Mouse (Mus musculus) lung, postnatal 0 days (tissue): Measurements from ENCODE around the gene Plcg1. TPM values are rescaled to one million over a fixed set of nuclear protein-coding genes. Genes with fewer than 3 reads are reported as not detected.

ENCODE experiments used
- ATAC-seq: fragments of 200-750 bp; cut with Nextera tagmentation; 2 replicates; pipeline ENCODE4 v1.8.0; 2017; ENCODE audit warnings: moderate library complexity
- DNase-seq: peaks from one replicate; pipeline ENCODE4 v3.0.0-alpha.2; 2016; ENCODE audit warnings: low spot score
- H3K27ac ChIP-seq: fragments of 300-500 bp; sonication (generic); 2 replicates; pipeline ENCODE4 v1.5.1; 2014; ENCODE audit warnings: antibody characterized with exemption, mild to moderate bottlenecking, low read length, mixed read lengths
- H3K27me3 ChIP-seq: fragments of 300-500 bp; sonication (generic); replicated peaks from 2 replicates; pipeline ENCODE4 v1.6.1; 2014; ENCODE audit warnings: low read length, mixed read lengths; ENCODE audit not compliant: insufficient read depth
- H3K36me3 ChIP-seq: fragments of 300-500 bp; sonication (generic); 2 replicates; pipeline ENCODE4 v1.6.1; 2014; ENCODE audit warnings: low read length, mixed read lengths; ENCODE audit not compliant: insufficient read depth
- H3K4me1 ChIP-seq: fragments of 300-500 bp; sonication (generic); 2 replicates; pipeline ENCODE4 v1.6.1; 2014; ENCODE audit warnings: antibody characterized with exemption, low read depth, low read length, mixed read lengths; ENCODE audit not compliant: insufficient read depth
- H3K4me2 ChIP-seq: fragments of 300-500 bp; sonication (generic); replicated peaks from 2 replicates; pipeline ENCODE4 v1.6.1; 2014; ENCODE audit warnings: low read depth, mild to moderate bottlenecking, low read length, moderate library complexity, mixed read lengths
- H3K4me3 ChIP-seq: fragments of 300-500 bp; sonication (generic); 2 replicates; pipeline ENCODE4 v1.5.1; 2014; ENCODE audit warnings: low read depth, low read length
- H3K9ac ChIP-seq: fragments of 300-500 bp; sonication (generic); replicated peaks from 2 replicates; pipeline ENCODE4 v1.6.1; 2014; ENCODE audit warnings: low read depth, mild to moderate bottlenecking
- H3K9me3 ChIP-seq: fragments of 300-500 bp; sonication (generic); 2 replicates; pipeline ENCODE4 v1.6.1; 2016; ENCODE audit warnings: low read length, mixed read lengths
- CTCF ChIP-seq: IDR thresholded peaks from 2 replicates; pipeline ENCODE4 v1.5.1; 2016; ENCODE audit warnings: antibody characterized with exemption, mild to moderate bottlenecking
- EP300 ChIP-seq: IDR thresholded peaks from 2 replicates; pipeline ENCODE4 v1.6.1; 2016; ENCODE audit warnings: antibody characterized with exemption, mild to moderate bottlenecking, control low read depth
- WGBS: fragments of 180-500 bp; shearing (Covaris S2); extraction: QIAGEN DNeasy Blood & Tissue Kit; methylation state at CpG from one replicate; pipeline ENCODE4 v1.1.7; 2014; 5-methylcytosine and 5-hydroxymethylcytosine counted together
- polyA plus RNA-seq: library from polyadenylated mRNA; unstranded; fragments of >200 nt; fragmentation: Nextera tagmentation; extraction: Ambion mirVana; gene quantifications from 2 replicates; pipeline ENCODE4 v1.2.1, GENCODE M21; 2015

Gene Plcg1
- polyA plus RNA-seq, 1 experiment from 2014 or later: 34.8 TPM

DNA sequence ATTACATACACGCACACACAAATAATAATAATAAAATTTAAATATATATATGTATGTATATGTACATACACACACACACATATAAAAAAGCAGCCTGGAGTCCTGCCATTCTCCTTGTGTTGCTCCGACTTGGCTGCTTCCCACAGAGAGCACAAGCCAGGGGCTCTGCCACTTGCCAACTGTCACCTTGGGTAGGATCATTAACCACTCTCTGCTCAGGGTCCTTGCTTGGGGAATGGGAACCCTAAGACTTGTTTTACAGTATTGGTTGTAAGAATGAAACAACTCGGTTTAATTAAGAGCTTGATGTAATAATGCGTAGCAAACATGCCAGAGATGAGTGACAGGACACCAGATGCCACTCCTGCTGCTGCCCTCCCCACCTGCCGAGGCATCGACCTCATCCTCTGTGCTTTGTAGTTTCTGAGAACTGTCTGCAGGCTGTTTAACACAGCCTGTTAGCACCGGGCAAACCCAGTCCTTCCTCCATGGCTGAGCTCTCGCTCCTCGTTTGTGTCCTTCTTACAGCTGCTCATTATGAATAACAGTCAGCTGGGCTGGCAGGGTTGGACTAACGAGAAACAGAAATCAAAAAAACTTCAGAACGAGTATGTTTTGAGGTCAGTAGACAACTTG, 9.5 kb downstream of the Plcg1 start:
- Histone ChIP-seq H3K4me1 (peaks cover 58% of the 10 kb centered on the region), H3K9ac (no peak overlapping the region), H3K4me2 (no peak overlapping the region), H3K9me3 (no peaks in the 10 kb centered on the region), H3K27ac (peak overlapping the region; percentile 69), H3K36me3 (no peaks in the 10 kb centered on the region), H3K27me3 (no peaks in the 10 kb centered on the region), H3K4me3 (no peak overlapping the region)
- no peak for TF ChIP-seq CTCF
- DNase-seq: no peak
- 53% methylated on average over 11 of the region's 11 CpGs for whole genome bisulfite sequencing
- no peak for ATAC-seq

DNA sequence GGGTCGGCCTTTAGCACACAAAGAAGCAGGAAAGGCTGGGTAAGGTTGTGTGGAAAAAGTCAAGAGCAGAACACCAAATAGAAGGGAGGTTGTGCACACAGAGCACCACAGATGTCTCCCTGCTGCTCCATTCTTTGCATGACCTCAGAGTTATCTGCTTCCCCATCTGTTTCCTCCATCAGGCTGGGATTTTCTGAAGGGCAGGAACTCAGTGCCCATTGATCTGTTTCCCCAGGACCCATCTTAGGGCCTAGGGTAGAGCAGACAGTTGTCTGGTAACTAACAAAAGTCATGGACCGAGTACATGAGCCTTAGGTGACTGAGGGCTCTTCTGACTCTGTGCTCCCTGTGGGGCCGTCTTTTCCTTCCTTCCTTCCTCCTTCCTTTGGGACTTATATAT, 10.5 kb downstream of the Plcg1 start:
- ATAC-seq: peak; percentile 50
- Histone ChIP-seq H3K9ac (no peak overlapping the region), H3K4me2 (no peak overlapping the region), H3K27ac (peak overlapping the region; percentile 69), H3K27me3 (no peaks in the 10 kb centered on the region), H3K36me3 (peaks cover 1% of the 10 kb centered on the region; the same call in 1 of the 2 replicates), H3K4me1 (peaks cover 60% of the 10 kb centered on the region), H3K9me3 (no peaks in the 10 kb centered on the region), H3K4me3 (no peak overlapping the region)
- TF ChIP-seq CTCF (no peak), EP300 (peak; percentile 87)
- DNase-seq: peak; percentile 51
- 32% methylated on average over 3 of the region's 3 CpGs for WGBS

DNA sequence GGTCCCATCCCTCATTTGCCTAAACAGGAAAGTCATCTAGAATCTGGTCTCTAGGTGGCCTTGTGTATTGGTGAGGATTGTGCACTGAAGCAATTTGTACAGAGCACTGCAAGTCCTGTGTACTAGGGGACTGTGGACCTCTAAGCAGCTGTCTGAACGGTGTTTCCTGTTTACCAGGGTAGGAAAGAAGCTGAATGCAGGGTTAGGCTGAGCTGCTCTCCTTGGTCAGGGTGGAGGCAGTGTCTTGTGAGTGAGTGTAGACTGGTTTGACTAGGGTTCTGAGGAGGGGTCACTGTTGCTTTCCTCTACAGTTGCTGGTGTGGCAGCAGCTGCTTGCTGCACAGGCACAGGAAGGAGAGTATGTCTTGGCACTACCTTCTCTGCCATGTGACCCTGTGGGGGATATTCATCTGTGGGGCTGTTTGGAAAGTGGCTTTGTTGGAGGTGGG, 11.1 kb downstream of the Plcg1 start:
- TF ChIP-seq CTCF (peak; percentile 31), EP300 (no peak)

DNA sequence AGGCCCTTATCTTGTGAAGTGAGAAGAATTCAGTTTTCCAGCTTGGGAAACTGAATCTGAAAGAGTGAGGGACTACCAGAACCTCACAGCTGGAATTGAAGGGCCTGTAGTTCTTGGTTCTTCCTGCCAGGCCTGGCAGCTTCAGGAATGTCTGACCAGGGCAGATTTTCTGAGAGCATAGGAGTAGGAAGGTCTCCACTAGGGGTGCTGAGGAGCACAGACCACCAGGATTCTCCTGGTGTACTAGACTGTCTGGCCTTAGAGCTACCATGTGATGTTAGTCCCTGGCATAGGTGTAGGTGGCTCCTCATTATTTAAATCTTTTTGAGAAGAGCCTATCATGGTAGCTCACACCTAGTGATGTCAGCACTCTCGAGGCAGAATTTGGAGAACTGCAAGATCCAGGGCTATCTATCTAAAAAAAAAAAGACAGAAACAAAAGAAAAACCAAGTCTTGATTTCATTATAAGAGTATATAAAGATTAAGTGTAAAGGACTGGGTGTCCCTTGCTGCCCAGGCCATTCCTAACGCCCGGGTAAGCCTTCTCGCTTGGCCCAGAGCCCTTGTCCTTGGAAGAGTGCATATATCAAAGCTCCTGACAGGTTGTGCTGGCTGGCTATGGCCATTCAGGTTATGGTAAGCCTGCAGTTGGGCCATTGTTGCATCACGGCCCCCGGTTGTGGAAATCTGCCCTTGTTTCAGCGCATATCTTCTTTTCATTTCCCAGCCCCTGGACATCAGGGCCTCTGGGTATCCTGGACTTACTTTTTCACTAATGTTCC, 13.1 kb downstream of the Plcg1 start:
- TF ChIP-seq CTCF (peak; percentile 79), EP300 (0 out of 2 replicates have a peak, but pooled peaks have one; percentile 10)
- H3K4me2 ChIP-seq: no peak overlapping the region

More for the DNA sequence above, 11.1 kb downstream of the Plcg1 start:
- no peak for DNase-seq
- Histone ChIP-seq H3K27me3 (no peaks in the 10 kb centered on the region), H3K4me2 (no peak overlapping the region), H3K9ac (no peak overlapping the region), H3K4me1 (peaks cover 60% of the 10 kb centered on the region), H3K27ac (peak overlapping the region; percentile 69), H3K4me3 (no peak overlapping the region), H3K9me3 (no peaks in the 10 kb centered on the region), H3K36me3 (peaks cover 5% of the 10 kb centered on the region; the same call in 1 of the 2 replicates)
- whole genome bisulfite sequencing: 28% methylated on average over 1 of the region's 1 CpGs
- peak; percentile 49 for ATAC-seq

DNA sequence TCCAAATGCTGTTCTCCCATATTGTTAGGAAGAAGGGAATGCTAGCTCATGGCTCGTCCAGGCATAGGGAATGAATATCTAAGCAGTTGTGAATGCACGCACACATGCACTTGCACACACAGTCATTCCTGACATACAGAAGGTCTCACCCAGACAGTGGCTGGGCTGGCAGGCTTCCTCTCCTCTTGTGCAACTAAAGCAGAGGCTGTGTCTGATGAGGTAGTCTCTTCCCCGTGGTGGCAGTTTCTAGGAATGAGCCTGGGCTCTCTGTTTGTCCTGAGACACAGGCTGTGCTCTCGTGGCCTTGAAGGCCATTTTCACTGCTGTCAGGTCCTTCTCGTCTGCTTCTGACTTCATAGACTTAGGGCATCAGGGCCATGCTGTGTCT, 13.7 kb downstream of the Plcg1 start:
- Histone ChIP-seq H3K9ac (no peak overlapping the region), H3K27me3 (no peaks in the 10 kb centered on the region), H3K4me2 (no peak overlapping the region), H3K4me1 (peaks cover 39% of the 10 kb centered on the region), H3K9me3 (no peaks in the 10 kb centered on the region), H3K4me3 (no peak overlapping the region), H3K36me3 (peaks cover 15% of the 10 kb centered on the region), H3K27ac (peak overlapping the region; percentile 15)
- peak; percentile 46 for DNase-seq
- ATAC-seq: peak; percentile 25; the same call in 1 of the 2 replicates
- WGBS: 52% methylated on average over 5 of the region's 5 CpGs
- TF ChIP-seq EP300: no peak
- TF ChIP-seq CTCF: no peak

More for the DNA sequence above, 13.1 kb downstream of the Plcg1 start:
- DNase-seq: peak; percentile 87
- WGBS: 65% methylated on average over 7 of the region's 7 CpGs
- ATAC-seq: peak; percentile 46
- peaks cover 15% of the 10 kb centered on the region for H3K36me3 ChIP-seq
- H3K4me1 ChIP-seq: peaks cover 45% of the 10 kb centered on the region
- H3K4me3 ChIP-seq: no peak overlapping the region
- no peaks in the 10 kb centered on the region for H3K9me3 ChIP-seq
- no peak overlapping the region for H3K9ac ChIP-seq
- no peaks in the 10 kb centered on the region for H3K27me3 ChIP-seq
- peak overlapping the region; percentile 69 for H3K27ac ChIP-seq

DNA sequence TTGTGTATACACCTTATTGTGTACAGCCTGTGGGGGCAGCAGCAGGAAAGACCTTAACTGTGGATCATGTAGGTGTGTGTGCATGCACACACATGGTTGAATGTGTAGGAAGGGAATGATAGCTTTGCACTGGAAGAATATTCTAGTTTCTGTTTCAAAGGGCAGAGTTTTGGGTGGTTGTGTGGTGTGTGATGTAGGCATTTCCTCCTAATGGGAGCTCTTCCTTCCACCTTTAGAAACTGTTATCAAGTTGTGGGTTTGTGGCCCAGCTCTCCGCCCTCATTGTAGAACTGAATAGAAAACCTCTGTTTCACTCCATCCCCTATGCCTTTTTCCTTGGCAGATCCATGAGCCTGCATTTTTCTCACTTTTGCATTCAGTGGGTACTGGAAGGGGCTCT, 14.4 kb downstream of the Plcg1 start:
- Histone ChIP-seq H3K9me3 (no peaks in the 10 kb centered on the region), H3K36me3 (peaks cover 15% of the 10 kb centered on the region), H3K27ac (0 out of 2 replicates have a peak overlapping the region, but pooled peaks have one; percentile 7), H3K4me2 (no peak overlapping the region), H3K4me3 (no peak overlapping the region), H3K27me3 (no peaks in the 10 kb centered on the region), H3K4me1 (peaks cover 32% of the 10 kb centered on the region), H3K9ac (no peak overlapping the region)
- TF ChIP-seq EP300 (no peak), CTCF (no peak)
- DNase-seq (no peak), ATAC-seq (no peak)
- WGBS: 95% methylated on average over 1 of the region's 1 CpGs
